Mouse (Mus musculus): ENCODE measurements around the gene Chat.

GRCm38 (mm10) chr14:32477581-32477980, 11.8 kb upstream of the Chat start:
- TF ChIP-seq TAL1 (conservative IDR thresholded peaks at IDR 0.05; ENCODE audit: low read depth, low read length) = no peak
- TF ChIP-seq CTCF (IDR thresholded peaks at IDR 0.05; ENCODE audit: low read depth, low read length) = no peak
- no peak for TF ChIP-seq GATA1 (IDR thresholded peaks at IDR 0.05; ENCODE audit: borderline replicate concordance, low read length)

Data from G1E (cell line).